Mouse (Mus musculus) embryonic facial prominence, embryonic 15.5 days (tissue): ENCODE data around the gene Krt17. TPM values are rescaled to one million over a fixed set of nuclear protein-coding genes. Genes with fewer than 3 reads are reported as not detected.
"Not testable (repeated sequence)": the region's sequence is repeated elsewhere in the genome, so short reads cannot be mapped to it uniquely, and the experiment has no call there.

ENCODE experiments used
- ATAC-seq: fragments of 200-750 bp; cut with Nextera tagmentation; 2 replicates; pipeline ENCODE4 v1.8.0; 2017; ENCODE audit warnings: low read depth, moderate TSS enrichment; ENCODE audit not compliant: insufficient number of reproducible peaks, low FRiP score, low TSS enrichment
- H3K27ac ChIP-seq: fragments of 300-500 bp; sonication (generic); replicated peaks from 2 replicates; pipeline ENCODE4 v1.5.1; 2015; ENCODE audit warnings: mild to moderate bottlenecking, inconsistent platforms
- H3K27me3 ChIP-seq: fragments of 300-500 bp; sonication (generic); 2 replicates; pipeline ENCODE4 v1.6.1; 2015; ENCODE audit warnings: inconsistent platforms
- H3K36me3 ChIP-seq: fragments of 300-500 bp; sonication (generic); 2 replicates; pipeline ENCODE4 v1.6.1; 2015; ENCODE audit warnings: mild to moderate bottlenecking, inconsistent platforms
- H3K4me1 ChIP-seq: fragments of 300-500 bp; sonication (generic); 2 replicates; pipeline ENCODE4 v1.6.1; 2015; ENCODE audit warnings: inconsistent platforms
- H3K4me2 ChIP-seq: fragments of 300-500 bp; sonication (generic); replicated peaks from 2 replicates; pipeline ENCODE4 v1.6.1; 2015; ENCODE audit warnings: mild to moderate bottlenecking, inconsistent platforms
- H3K4me3 ChIP-seq: fragments of 300-500 bp; sonication (generic); replicated peaks from 2 replicates; pipeline ENCODE4 v1.5.1; 2015; ENCODE audit warnings: mild to moderate bottlenecking, inconsistent platforms
- H3K9ac ChIP-seq: fragments of 300-500 bp; sonication (generic); 2 replicates; pipeline ENCODE4 v1.6.1; 2015; ENCODE audit warnings: inconsistent platforms
- H3K9me3 ChIP-seq: fragments of 300-500 bp; sonication (generic); replicated peaks from 2 replicates; pipeline ENCODE4 v1.6.1; 2016; ENCODE audit warnings: inconsistent platforms
- WGBS: fragments of 180-500 bp; shearing (Covaris S2); methylation state at CpG from one replicate; pipeline ENCODE4 v1.1.7; 2015; 5-methylcytosine and 5-hydroxymethylcytosine counted together
- polyA plus RNA-seq: library from polyadenylated mRNA; unstranded; fragments of >200 nt; fragmentation: Nextera tagmentation; extraction: Ambion mirVana; gene quantifications from 2 replicates; pipeline ENCODE4 v1.2.1, GENCODE M21; 2015

Gene Krt17
- polyA plus RNA-seq, result 399 and 504 TPM in 2 replicates

- H3K4me1 ChIP-seq, result 0 out of 2 replicates have a peak, but pooled peaks cover 5% of the 10 kb centered on the region
- H3K4me2 ChIP-seq, result peak within 1 kb of the TSS; percentile 36
- no peaks in the 10 kb centered on the region for H3K9me3 ChIP-seq
- 75% methylated on average over 21 of the region's 21 CpGs for WGBS
- peak within 1 kb of the TSS; percentile 71; the same call in 1 of the 2 replicates for H3K27ac ChIP-seq
- no peaks in the 10 kb centered on the region for H3K36me3 ChIP-seq
- H3K4me3 ChIP-seq, result peak within 1 kb of the TSS; percentile 29
- no peak for ATAC-seq
- H3K9ac ChIP-seq, result no peak within 1 kb of the TSS
- no peaks in the 10 kb centered on the region for H3K27me3 ChIP-seq
Observed at GRCm38 (mm10) chr11:100260514-100261234, at the start of gene Krt17. TSS of gene Krt17 (minus strand) at chr11:100261029.

GRCm38 (mm10) chr11:100308672-100309071 lies 47.8 kb upstream of the Krt17 start:
- WGBS, result 93% methylated on average over 6 of the region's 6 CpGs

GRCm38 (mm10) chr11:100307900-100308299 lies 47.1 kb upstream of the Krt17 start:
- 87% methylated on average over 5 of the region's 5 CpGs for WGBS
- H3K4me3 ChIP-seq, result no peak overlapping the region
- no peaks in the 10 kb centered on the region for H3K36me3 ChIP-seq
- H3K4me2 ChIP-seq, result no peak overlapping the region
- H3K4me1 ChIP-seq, result no peaks in the 10 kb centered on the region
- no peaks in the 10 kb centered on the region for H3K27me3 ChIP-seq
- no peak for ATAC-seq
- H3K9ac ChIP-seq, result no peak overlapping the region
- no peaks in the 10 kb centered on the region for H3K9me3 ChIP-seq
- no peak overlapping the region for H3K27ac ChIP-seq

More at GRCm38 (mm10) chr11:100308672-100309071, 47.8 kb upstream of the Krt17 start:
- not testable (repeated sequence) for H3K27ac ChIP-seq, H3K4me3 ChIP-seq, H3K4me2 ChIP-seq, H3K9me3 ChIP-seq, H3K27me3 ChIP-seq, H3K9ac ChIP-seq, ATAC-seq, H3K36me3 ChIP-seq, H3K4me1 ChIP-seq

- H3K9ac ChIP-seq, result no peak overlapping the region
- no peak for ATAC-seq
- H3K9me3 ChIP-seq, result no peaks in the 10 kb centered on the region
- no peaks in the 10 kb centered on the region; the same call in 1 of the 2 replicates for H3K27me3 ChIP-seq
- H3K4me3 ChIP-seq, result no peak overlapping the region
- no peaks in the 10 kb centered on the region for H3K36me3 ChIP-seq
- H3K27ac ChIP-seq, result no peak overlapping the region
- peaks cover 4% of the 10 kb centered on the region; the same call in 1 of the 2 replicates for H3K4me1 ChIP-seq
- H3K4me2 ChIP-seq, result no peak overlapping the region
- 92% methylated on average over 5 of the region's 5 CpGs for WGBS
Observed at GRCm38 (mm10) chr11:100301292-100301691, 40.5 kb upstream of the Krt17 start.

GRCm38 (mm10) chr11:100300293-100300692 lies 39.5 kb upstream of the Krt17 start:
- H3K9ac ChIP-seq, result no peak overlapping the region
- H3K4me3 ChIP-seq, result no peak overlapping the region
- WGBS, result 11% methylated on average over 5 of the region's 5 CpGs
- no peak overlapping the region for H3K27ac ChIP-seq
- no peaks in the 10 kb centered on the region for H3K9me3 ChIP-seq
- H3K4me1 ChIP-seq, result peaks cover 5% of the 10 kb centered on the region
- no peaks in the 10 kb centered on the region for H3K36me3 ChIP-seq
- ATAC-seq, result no peak
- H3K4me2 ChIP-seq, result no peak overlapping the region
- H3K27me3 ChIP-seq, result no peaks in the 10 kb centered on the region; the same call in 1 of the 2 replicates

GRCm38 (mm10) chr11:100298274-100299036 lies 37.6 kb upstream of the Krt17 start:
- Histone ChIP-seq H3K4me1 (peaks cover 8% of the 10 kb centered on the region), H3K27me3 (no peaks in the 10 kb centered on the region; the same call in 1 of the 2 replicates), H3K27ac (no peak overlapping the region), H3K36me3 (no peaks in the 10 kb centered on the region), H3K4me3 (no peak overlapping the region), H3K9ac (no peak overlapping the region), H3K9me3 (no peaks in the 10 kb centered on the region), H3K4me2 (peak overlapping the region; percentile 10; the same call in 1 of the 2 replicates)
- no peak for ATAC-seq
- WGBS, result 19% methylated on average over 18 of the region's 18 CpGs

- Histone ChIP-seq H3K4me2 (peak overlapping the region; percentile 10; the same call in 1 of the 2 replicates), H3K4me1 (peaks cover 8% of the 10 kb centered on the region), H3K4me3 (no peak overlapping the region), H3K27me3 (no peaks in the 10 kb centered on the region; the same call in 1 of the 2 replicates), H3K27ac (no peak overlapping the region), H3K9ac (no peak overlapping the region), H3K36me3 (no peaks in the 10 kb centered on the region), H3K9me3 (no peaks in the 10 kb centered on the region)
- no peak for ATAC-seq
- WGBS, result 34% methylated on average over 5 of the region's 5 CpGs
Observed at GRCm38 (mm10) chr11:100297801-100298200, 37.0 kb upstream of the Krt17 start.

GRCm38 (mm10) chr11:100295308-100295707 lies 34.5 kb upstream of the Krt17 start:
- ATAC-seq, result no peak
- Histone ChIP-seq H3K27me3 (no peaks in the 10 kb centered on the region; the same call in 1 of the 2 replicates), H3K36me3 (no peaks in the 10 kb centered on the region), H3K4me1 (peaks cover 19% of the 10 kb centered on the region), H3K9me3 (no peaks in the 10 kb centered on the region), H3K4me3 (no peak overlapping the region), H3K9ac (no peak overlapping the region), H3K4me2 (no peak overlapping the region), H3K27ac (no peak overlapping the region)
- 3% methylated on average over 10 of the region's 10 CpGs for WGBS

- H3K27ac ChIP-seq, result no peak overlapping the region
- no peak for ATAC-seq
- H3K4me2 ChIP-seq, result no peak overlapping the region
- H3K9me3 ChIP-seq, result no peaks in the 10 kb centered on the region
- WGBS, result 62% methylated on average over 6 of the region's 6 CpGs
- no peaks in the 10 kb centered on the region for H3K36me3 ChIP-seq
- no peaks in the 10 kb centered on the region; the same call in 1 of the 2 replicates for H3K27me3 ChIP-seq
- H3K4me1 ChIP-seq, result peaks cover 37% of the 10 kb centered on the region
- H3K4me3 ChIP-seq, result no peak overlapping the region
- no peak overlapping the region for H3K9ac ChIP-seq
Observed at GRCm38 (mm10) chr11:100292884-100293283, 32.1 kb upstream of the Krt17 start.

GRCm38 (mm10) chr11:100290235-100290634 lies 29.4 kb upstream of the Krt17 start:
- Histone ChIP-seq H3K4me1 (peaks cover 44% of the 10 kb centered on the region), H3K27ac (peak overlapping the region; percentile 88), H3K4me2 (no peak overlapping the region), H3K9me3 (no peaks in the 10 kb centered on the region), H3K27me3 (no peaks in the 10 kb centered on the region), H3K4me3 (no peak overlapping the region), H3K9ac (no peak overlapping the region), H3K36me3 (no peaks in the 10 kb centered on the region)
- 35% methylated on average over 5 of the region's 5 CpGs for WGBS
- no peak for ATAC-seq

GRCm38 (mm10) chr11:100288942-100289341 lies 28.1 kb upstream of the Krt17 start:
- Histone ChIP-seq H3K4me2 (no peak overlapping the region), H3K27me3 (no peaks in the 10 kb centered on the region), H3K4me1 (peaks cover 42% of the 10 kb centered on the region), H3K36me3 (no peaks in the 10 kb centered on the region), H3K27ac (peak overlapping the region; percentile 93), H3K9ac (no peak overlapping the region), H3K4me3 (no peak overlapping the region), H3K9me3 (no peaks in the 10 kb centered on the region)
- 0 out of 2 replicates have a peak, but pooled peaks have one; percentile 13 for ATAC-seq
- WGBS, result 54% methylated on average over 6 of the region's 6 CpGs
